Mouse (Mus musculus): ENCODE measurements around the gene Mrps27. TPM values are rescaled to one million over a fixed set of nuclear protein-coding genes. Genes with fewer than 3 reads are reported as not detected.

Mrps27 gene
- total and polyA plus RNA-seq, 3 experiments, result 32.6 to 64.8 (median 46.8) TPM

DNA sequence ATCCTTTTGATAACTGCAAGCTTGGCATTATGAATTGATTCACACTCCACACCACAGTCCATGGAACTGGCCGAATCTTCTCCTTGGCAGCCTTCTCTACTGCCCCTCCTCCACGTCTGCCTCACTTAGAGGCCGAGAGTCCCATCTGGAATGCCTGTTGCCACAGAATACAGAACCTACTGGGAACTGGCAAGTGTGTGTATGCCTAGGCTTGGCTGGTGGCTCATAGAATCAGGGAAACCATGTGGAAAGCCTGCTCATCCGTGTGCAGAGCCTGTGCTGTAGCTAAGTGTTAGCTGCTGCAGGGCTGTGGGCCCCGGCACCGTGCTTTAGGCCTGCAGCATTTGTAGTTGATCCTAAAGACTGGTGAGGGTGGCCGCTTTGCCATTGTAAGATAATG lies 52.6 kb downstream of the Mrps27 start:
- H3K9ac ChIP-seq (ENCODE audit: insufficient read depth, low read depth), result no peak overlapping the region
- peaks cover 25 to 71% of the 10 kb centered on the region in 2 experiments for H3K36me3 ChIP-seq (replicated peaks in 1 of 2; ENCODE audit: control insufficient read depth in 1 of 2, insufficient read depth in 1 of 2, low read length in 1 of 2)
- no peak for DNase-seq (ENCODE audit: extremely low read depth)
- H3K79me2 ChIP-seq (replicated peaks; ENCODE audit: control insufficient read depth, extremely low read depth, insufficient read depth, poor library complexity, severe bottlenecking), result no peaks in the 10 kb centered on the region
- in situ Hi-C loops (cut with MboI; ENCODE audit: low pct_ligation_motif_present, low pct_unique_long_range_greater_than_20kb, low sequenced_read_pairs) (no loop called here), dilution Hi-C loops (cut with MboI; ENCODE audit: extremely low pct_ligation_motif_present, extremely low pct_unique_long_range_greater_than_20kb, low sequenced_read_pairs) (loop anchor here (25.0 kb wide), 1 partner anchor 115 kb away; the partner anchor contains the start of gene Map1b)
- no peak overlapping the region for H3K27ac ChIP-seq (ENCODE audit: insufficient read depth, low read depth)
- no peaks in the 10 kb centered on the region for H3K27me3 ChIP-seq (replicated peaks)
- H3K9me3 ChIP-seq (replicated peaks; ENCODE audit: low read length), result no peaks in the 10 kb centered on the region
- peaks cover 5 to 29% of the 10 kb centered on the region in 2 experiments for H3K4me1 ChIP-seq (ENCODE audit: control insufficient read depth in 1 of 2, insufficient read depth in 2 of 2)
- no peak overlapping the region for H3K4me3 ChIP-seq (replicated peaks in 1 of 3; ENCODE audit: low read depth in 2 of 3, low read length in 2 of 3, poor library complexity in 1 of 3)
- no peak for TF ChIP-seq ZC3H11A (IDR thresholded peaks at IDR 0.05; ENCODE audit: low read depth, low read length)
- TF ChIP-seq MAX (IDR thresholded peaks at IDR 0.05; ENCODE audit: low read length), result no peak
- TF ChIP-seq NRF1 (IDR thresholded peaks at IDR 0.05; ENCODE audit: low read depth, low read length), result no peak
- no peak for TF ChIP-seq RCOR1 (conservative IDR thresholded peaks at IDR 0.05; ENCODE audit: low read depth, low read length)
- TF ChIP-seq ELF1 (IDR thresholded peaks at IDR 0.05; ENCODE audit: low read depth, low read length), result no peak
- no peak for TF ChIP-seq EP300 (IDR thresholded peaks at IDR 0.05; ENCODE audit: low read length)
- TF ChIP-seq MAZ (IDR thresholded peaks at IDR 0.05; ENCODE audit: low read depth, low read length), result no peak
- H3K4me2 ChIP-seq (ENCODE audit: insufficient read depth, low read depth, poor library complexity, severe bottlenecking), result no peak overlapping the region

DNA sequence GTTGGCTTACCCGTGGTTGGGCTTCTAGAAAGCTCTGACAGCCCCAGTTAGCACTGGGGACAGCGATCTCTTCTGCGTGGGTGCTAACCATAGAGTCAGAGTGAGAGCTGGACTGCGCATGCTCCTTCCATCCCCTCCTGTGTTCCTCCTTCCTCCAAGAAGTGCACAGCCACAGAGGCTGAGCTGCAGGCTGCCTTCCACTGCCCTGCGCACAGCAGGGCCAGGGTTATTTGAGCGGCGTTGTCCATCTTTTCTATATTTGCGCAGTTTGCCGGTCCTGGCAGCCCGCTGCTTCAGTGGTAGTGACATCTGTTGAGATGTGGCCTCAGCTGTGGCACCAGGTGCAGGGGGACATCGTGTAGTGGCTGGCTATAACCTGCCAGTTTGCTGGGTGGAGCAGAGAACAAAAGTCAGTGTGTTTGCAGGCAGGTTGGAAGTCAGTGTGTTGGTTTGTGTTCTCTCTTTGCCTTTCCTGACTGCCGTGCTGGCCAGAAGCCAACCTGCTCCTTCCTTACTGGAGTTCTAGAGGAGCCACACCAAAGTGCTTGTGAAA lies 53.6 kb downstream of the Mrps27 start:
- H3K4me2 ChIP-seq (ENCODE audit: insufficient read depth, low read depth, poor library complexity, severe bottlenecking), result no peak overlapping the region
- no peaks in the 10 kb centered on the region for H3K27me3 ChIP-seq (replicated peaks)
- dilution Hi-C loops (cut with MboI; ENCODE audit: extremely low pct_ligation_motif_present, extremely low pct_unique_long_range_greater_than_20kb, low sequenced_read_pairs), result loop anchor here (25.0 kb wide), 1 partner anchor 114 kb away; the partner anchor contains the start of gene Map1b
- no peak overlapping the region for H3K9ac ChIP-seq (ENCODE audit: insufficient read depth, low read depth)
- DNase-seq (ENCODE audit: extremely low read depth), result no peak
- in situ Hi-C loops (cut with MboI; ENCODE audit: low pct_ligation_motif_present, low pct_unique_long_range_greater_than_20kb, low sequenced_read_pairs), result no loop called here
- H3K36me3 ChIP-seq (replicated peaks in 1 of 2; ENCODE audit: control insufficient read depth in 1 of 2, insufficient read depth in 1 of 2, low read length in 1 of 2), result peaks cover 29 to 75% of the 10 kb centered on the region in 2 experiments
- no peaks in the 10 kb centered on the region for H3K9me3 ChIP-seq (replicated peaks; ENCODE audit: low read length)
- H3K4me1 ChIP-seq (ENCODE audit: control insufficient read depth in 1 of 2, insufficient read depth in 2 of 2), result peaks cover 5 to 26% of the 10 kb centered on the region in 2 experiments
- TF ChIP-seq MEF2A (IDR thresholded peaks at IDR 0.05; ENCODE audit: borderline replicate concordance, low read depth, low read length) (no peak), SMC3 (IDR thresholded peaks at IDR 0.05; ENCODE audit: low read depth, low read length) (no peak), ZKSCAN1 (IDR thresholded peaks at IDR 0.05; ENCODE audit: borderline replicate concordance, low read depth, low read length) (no peak), CHD2 (IDR thresholded peaks at IDR 0.05; ENCODE audit: low read length) (no peak), ZNF384 (IDR thresholded peaks at IDR 0.05; ENCODE audit: low read depth, low read length) (no peak), CHD1 (IDR thresholded peaks at IDR 0.05; ENCODE audit: low read depth, low read length) (no peak), MYC (IDR thresholded peaks at IDR 0.05; ENCODE audit: low read depth, low read length) (no peak), NELFE (IDR thresholded peaks at IDR 0.05; ENCODE audit: low read depth, low read length) (no peak), RCOR1 (conservative IDR thresholded peaks at IDR 0.05; ENCODE audit: low read depth, low read length) (no peak), IRF4 (IDR thresholded peaks at IDR 0.05; ENCODE audit: low read depth, low read length) (no peak), EP300 (IDR thresholded peaks at IDR 0.05; ENCODE audit: low read length) (no peak), ZMIZ1 (IDR thresholded peaks at IDR 0.05; ENCODE audit: low read depth, low read length) (no peak), GABPA (IDR thresholded peaks at IDR 0.05; ENCODE audit: insufficient replicate concordance, low read depth, low read length) (no peak), ETS1 (conservative IDR thresholded peaks at IDR 0.05; ENCODE audit: low read depth, low read length) (no peak), HCFC1 (IDR thresholded peaks at IDR 0.05; ENCODE audit: low read depth, low read length) (no peak), MAFK (IDR thresholded peaks at IDR 0.05; ENCODE audit: insufficient replicate concordance, low read length) (no peak), ELF1 (IDR thresholded peaks at IDR 0.05; ENCODE audit: low read depth, low read length) (no peak), NRF1 (IDR thresholded peaks at IDR 0.05; ENCODE audit: low read depth, low read length) (no peak), JUN (IDR thresholded peaks at IDR 0.05; ENCODE audit: insufficient read depth, low read depth, low read length) (no peak), JUND (conservative IDR thresholded peaks at IDR 0.05; ENCODE audit: low read depth, low read length) (no peak)
- H3K4me3 ChIP-seq (replicated peaks in 1 of 3; ENCODE audit: low read depth in 2 of 3, low read length in 2 of 3, poor library complexity in 1 of 3), result no peak overlapping the region
- H3K79me2 ChIP-seq (replicated peaks; ENCODE audit: control insufficient read depth, extremely low read depth, insufficient read depth, poor library complexity, severe bottlenecking), result no peaks in the 10 kb centered on the region
- H3K27ac ChIP-seq (ENCODE audit: insufficient read depth, low read depth), result no peak overlapping the region
